Mouse (Mus musculus): Measurements from ENCODE around the gene Mus81.

Mus81 gene

GRCm38 (mm10) chr19:5471846-5472245 lies 16.4 kb downstream of the Mus81 start:
- DNase-seq (ENCODE audit: low spot score): no peak

- no peak for DNase-seq (ENCODE audit: low spot score)
Measured at GRCm38 (mm10) chr19:5468374-5468773, 19.8 kb downstream of the Mus81 start, which contains the start of gene Ctsw. Ctsw (minus strand) TSS chr19:5468507.

DNA sequence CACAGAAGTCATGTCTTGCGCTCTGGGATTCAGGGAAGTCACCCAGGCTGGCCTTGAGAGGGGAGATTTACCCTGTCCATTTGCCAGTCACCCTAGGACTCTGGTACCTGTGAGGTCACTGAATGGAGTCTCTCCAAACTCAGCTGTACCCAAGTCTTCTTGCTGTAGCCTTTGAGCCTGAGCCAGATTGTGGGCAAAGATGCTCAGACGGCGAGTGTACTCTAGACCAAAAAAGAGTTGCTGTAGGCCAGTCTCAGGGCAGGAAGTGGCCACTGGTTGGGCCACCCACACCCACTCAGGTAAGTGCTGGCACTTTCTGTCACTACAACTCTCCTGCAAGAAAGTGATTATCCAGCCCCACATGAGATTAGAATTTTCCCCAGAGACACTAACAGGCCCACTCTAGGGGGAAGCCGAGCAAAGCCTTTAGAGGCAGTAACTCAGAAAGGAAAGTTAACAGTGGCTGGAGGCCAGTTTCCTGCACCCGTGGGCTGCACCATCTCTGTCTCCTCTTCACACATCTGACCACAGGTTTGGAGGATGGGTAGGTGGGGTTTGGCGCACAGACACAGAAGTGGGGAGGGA lies 21.2 kb downstream of the Mus81 start:
- no peak for DNase-seq (ENCODE audit: low spot score)

GRCm38 (mm10) chr19:5465037-5465436 lies 23.2 kb downstream of the Mus81 start:
- DNase-seq (ENCODE audit: low spot score): no peak

DNA sequence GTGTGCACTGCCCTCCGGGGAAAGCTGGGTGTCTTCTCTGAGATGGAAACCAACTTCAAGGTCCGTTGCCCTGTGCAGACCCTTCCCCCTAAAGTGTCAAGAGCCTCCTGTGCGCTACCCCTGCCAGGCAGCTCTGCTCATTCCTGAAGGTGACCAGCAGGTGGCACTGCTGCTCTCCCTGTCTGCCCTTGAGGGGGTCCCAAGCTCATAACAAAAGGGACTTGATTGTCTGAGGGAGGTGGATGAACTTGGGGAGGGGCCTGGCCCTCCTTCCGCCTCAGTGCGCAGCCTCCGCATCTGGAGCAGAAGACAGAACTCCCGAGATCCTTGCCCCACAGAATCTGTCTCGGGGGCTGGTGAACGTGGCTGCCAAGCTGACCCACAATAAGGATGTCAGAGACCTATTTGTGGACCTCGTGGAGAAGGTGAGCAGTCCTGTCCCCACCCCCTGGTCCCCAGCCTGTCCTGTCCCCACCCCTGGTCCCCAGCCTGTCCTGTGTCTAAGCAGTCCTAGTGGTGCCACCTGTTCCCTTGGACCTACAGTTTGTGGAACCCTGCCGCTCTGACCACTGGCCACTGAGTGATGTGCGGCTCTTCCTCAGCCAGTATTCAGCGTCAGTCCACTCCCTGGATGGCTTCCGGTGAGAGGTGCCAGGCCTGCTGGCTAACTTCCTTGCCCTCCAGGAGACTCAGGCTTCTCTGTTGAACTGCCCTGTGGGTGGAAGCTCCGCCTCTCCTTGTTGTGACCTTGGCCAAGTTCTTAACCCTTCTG lies 24.2 kb downstream of the Mus81 start:
- DNase-seq (ENCODE audit: low spot score): no peak

GRCm38 (mm10) chr19:5463212-5463611 lies 25.0 kb downstream of the Mus81 start:
- no peak for DNase-seq (ENCODE audit: low spot score)

- DNase-seq (ENCODE audit: low spot score): no peak
Measured at GRCm38 (mm10) chr19:5461411-5461810, 26.8 kb downstream of the Mus81 start.

- peak; percentile 54 for DNase-seq (ENCODE audit: low spot score)
Measured at GRCm38 (mm10) chr19:5460465-5460911, 27.7 kb downstream of the Mus81 start, which contains the start of gene Fibp. Fibp (plus strand) TSS chr19:5460615.

DNA sequence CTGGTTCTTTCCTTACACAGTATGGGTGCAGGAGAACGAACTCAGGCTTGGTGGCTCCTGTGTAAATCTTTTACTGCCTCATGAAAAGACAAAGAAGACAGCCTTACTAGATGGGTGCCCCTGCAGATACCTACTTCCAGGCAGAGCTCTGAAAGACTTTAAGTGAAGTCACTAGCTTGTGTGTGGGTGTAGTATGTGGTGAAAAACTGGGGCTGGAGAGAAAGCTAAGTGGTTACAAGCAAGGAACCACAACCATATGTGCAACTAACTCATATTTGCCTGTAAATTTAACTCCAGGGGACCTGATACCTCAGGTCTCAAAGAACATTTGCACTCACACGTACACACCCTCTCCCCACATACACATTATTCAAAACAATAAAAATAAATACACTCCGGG lies 28.3 kb downstream of the Mus81 start:
- no peak for DNase-seq (ENCODE audit: low spot score)

DNA sequence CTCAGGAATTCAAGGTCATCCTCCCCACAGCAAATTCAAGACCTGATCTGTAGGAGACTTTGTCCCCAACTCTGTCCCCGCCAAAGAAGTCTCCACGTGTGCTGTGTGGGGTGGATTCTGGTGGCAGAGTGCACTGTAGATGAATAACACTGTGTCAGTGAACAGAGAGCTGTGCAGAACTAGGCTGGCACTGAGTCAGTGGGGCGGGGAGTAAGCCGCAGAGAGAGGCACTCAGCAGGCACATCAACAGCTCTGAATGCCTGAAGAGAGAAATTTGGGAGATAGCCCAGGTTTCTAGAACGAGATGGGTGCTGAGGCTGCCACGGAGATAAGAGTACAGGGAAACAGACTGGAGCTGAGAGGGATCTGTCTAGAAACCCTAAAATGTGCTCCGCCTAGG lies 29.2 kb downstream of the Mus81 start:
- DNase-seq (ENCODE audit: low spot score): no peak

GRCm38 (mm10) chr19:5457746-5458442 lies 30.3 kb downstream of the Mus81 start, which contains the start of gene Ccdc85b:
Ccdc85b (minus strand) TSS chr19:5457894.
- no peak for DNase-seq (ENCODE audit: low spot score)

DNA sequence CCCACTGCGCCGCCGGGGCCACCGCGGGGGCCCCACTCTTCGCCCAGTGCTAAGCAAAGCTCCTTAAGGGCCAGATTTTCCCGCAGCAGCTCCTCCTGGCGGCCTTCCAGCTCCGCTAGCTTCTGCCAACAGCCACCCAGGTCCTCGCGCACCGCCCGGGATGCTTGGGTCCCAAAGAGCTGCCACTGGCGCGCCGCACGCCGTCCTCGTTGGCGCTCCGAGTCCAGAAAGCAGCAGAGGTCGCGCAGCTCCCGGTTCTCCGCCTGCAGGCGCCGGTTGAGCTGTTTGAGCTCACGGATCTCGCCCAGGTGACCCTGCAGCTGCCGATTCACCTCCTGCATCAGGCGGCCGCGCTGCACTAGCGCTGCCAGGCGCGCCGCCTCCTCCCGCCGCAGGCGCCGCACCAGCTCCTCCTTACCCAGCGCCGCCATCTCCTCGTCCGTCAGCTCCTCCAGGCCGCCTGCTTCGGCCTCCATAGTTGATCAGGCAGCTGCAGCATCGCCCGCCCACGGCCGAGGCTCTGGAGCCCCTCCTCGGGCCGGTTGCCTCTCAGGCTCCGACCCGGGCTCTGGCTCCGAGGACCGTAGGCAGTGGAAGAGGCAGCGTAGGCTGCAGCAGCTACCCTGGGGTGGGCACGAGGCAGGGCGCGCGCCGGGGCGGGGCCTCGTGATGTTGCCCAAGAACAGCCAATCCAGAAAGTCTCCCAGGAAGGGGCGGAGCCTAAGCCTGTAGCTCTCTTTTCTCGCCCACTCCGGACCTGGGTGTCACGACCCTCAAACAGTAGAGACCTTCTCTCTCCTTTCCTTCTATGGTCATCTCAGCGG lies 31.1 kb downstream of the Mus81 start:
- peak; percentile 75 for DNase-seq (ENCODE audit: low spot score)

DNA sequence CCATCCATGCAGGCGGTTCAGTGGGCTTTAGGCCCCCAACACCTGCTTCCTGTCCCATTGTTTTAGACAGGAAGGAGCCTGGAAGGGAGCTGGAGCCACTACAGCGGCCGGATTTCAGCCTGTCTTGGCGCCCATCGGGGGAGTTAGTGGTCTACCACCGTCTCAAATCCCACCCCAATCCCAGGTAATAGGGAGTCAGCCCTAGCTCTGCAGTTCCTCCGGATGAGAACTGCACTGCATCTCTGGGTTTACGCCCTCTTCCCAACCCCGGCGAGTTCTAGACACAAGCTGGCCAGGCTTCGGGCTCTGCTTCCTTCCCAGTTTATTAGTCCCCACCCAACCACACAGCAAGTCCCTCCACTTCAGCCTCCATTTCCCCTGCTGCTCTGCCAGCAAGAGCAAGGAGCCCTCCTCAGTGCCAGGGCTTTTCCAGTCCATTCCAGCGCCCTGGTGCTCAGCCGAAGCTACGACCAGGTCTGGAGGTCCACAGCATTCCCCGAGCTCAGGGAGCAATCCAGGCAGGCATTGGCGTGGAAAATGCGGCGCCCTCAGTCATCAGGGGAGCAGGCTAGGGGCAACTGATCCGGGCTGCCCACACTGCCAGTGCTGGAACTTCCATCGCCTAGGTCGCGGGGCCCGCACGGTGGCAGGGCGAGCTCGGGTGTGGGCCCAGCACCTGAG lies 31.8 kb downstream of the Mus81 start:
- no peak for DNase-seq (ENCODE audit: low spot score)

DNA sequence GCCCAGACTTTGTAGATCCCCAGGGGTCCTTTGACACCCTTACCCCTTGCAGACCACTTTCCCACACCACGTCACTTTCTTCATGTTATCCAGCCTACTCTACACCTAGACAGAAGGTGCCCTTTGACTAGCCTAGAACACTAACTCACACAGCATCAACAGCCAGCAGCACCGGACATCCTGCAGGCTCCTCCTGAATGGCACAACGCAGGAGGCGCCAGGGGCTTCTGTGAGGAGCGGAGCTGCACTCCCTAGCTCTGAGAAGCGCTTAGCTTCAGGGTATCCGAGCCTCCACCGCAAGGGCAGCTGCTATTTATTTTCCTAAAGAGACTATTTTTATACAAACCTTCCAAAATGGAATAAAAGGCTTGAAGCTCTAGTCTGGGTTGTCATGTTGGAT lies 32.6 kb downstream of the Mus81 start:
- no peak for DNase-seq (ENCODE audit: low spot score)

DNA sequence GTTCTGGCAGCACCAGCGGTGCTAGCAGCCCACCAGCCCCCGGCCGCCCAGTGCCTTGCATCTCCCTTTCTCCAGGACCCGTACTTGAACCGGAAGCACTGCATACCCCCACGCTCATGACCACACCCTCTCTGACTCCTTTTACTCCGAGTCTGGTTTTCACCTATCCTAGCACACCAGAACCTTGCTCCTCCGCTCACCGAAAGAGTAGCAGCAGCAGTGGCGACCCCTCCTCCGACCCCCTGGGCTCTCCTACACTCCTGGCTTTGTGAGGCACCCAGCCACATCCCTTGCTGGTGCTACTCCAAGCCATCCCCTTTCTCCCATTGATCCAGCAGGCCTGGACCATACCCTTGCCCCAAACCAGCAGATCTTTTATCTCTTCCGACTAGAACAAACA lies 33.2 kb downstream of the Mus81 start:
- DNase-seq (ENCODE audit: low spot score): no peak

- no peak for DNase-seq (ENCODE audit: low spot score)
Measured at GRCm38 (mm10) chr19:5451766-5452165, 36.4 kb downstream of the Mus81 start.

- no peak for DNase-seq (ENCODE audit: low spot score)
Measured at GRCm38 (mm10) chr19:5449673-5450072, 38.5 kb downstream of the Mus81 start.

DNA sequence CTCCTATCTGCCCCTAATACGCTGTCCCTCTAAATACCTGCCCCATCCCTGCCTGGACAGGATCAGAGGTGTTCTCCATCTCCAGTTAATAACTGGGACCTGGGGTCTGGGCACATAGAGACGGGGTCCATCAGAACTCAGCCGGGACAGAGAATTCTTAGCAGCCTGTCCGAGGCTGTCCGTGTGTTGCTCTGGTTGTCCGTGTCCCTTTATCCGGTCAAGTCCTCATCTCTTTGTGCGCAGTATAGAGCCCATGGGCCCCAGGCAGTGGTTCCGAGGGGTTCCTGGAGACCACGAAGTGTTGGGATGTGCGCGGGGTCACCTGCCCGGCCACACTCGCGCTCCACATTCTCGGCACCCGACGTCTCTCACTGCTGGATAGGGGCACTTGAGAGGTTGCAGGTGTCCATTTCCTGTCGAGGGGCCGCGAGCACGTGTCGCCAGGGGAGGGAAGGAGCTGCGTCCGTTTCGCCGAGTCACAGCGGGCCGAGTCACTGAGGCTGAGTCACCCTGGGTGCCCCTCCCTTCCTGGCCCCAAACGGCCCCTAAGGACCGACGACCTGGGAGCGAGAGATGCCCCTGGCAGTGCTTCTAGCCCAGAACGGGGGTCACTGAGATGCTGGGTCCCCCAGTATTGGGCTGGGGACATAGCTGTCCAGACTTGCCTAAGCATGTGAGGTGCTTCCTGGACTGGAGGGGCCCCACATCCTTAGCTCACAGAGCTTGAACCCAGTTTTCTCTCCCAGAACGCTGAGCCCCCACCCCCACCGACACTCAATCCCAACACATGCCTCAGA lies 39.6 kb downstream of the Mus81 start:
- no peak for DNase-seq (ENCODE audit: low spot score)

- no peak for DNase-seq (ENCODE audit: low spot score)
Measured at GRCm38 (mm10) chr19:5447515-5448353, 40.5 kb downstream of the Mus81 start, which contains the start of gene Fosl1. Fosl1 (plus strand) TSS chr19:5447547.

GRCm38 (mm10) chr19:5445747-5446146 lies 42.5 kb downstream of the Mus81 start:
- DNase-seq (ENCODE audit: low spot score): no peak

All from urinary bladder, postnatal 10 days (tissue).